Mouse (Mus musculus) left cerebral cortex, postnatal 10 days (tissue): ENCODE data around the gene Dlec1. TPM values are rescaled to one million over a fixed set of nuclear protein-coding genes. Genes with fewer than 3 reads are reported as not detected.

ENCODE experiments used
- DNase-seq, 2 experiments: peaks; one replicate each; pipeline ENCODE4 v3.0.0; 2021 to 2022; ENCODE audit warnings: low spot score in 2 of 2, mixed read lengths in 1 of 2; ENCODE audit errors: extremely low spot score in 1 of 2
- intact Hi-C: fragments of 180-260 bp; cut with DNase I; formaldehyde crosslinking; loops from one replicate; pipeline ENCODE4 v1.15.1; 2025
- total RNA-seq, 2 experiments: library from RNA; stranded (reverse); gene quantifications; 2 replicates each; pipeline ENCODE4 v1.2.3; 2021

Gene Dlec1
- total RNA-seq, 2 experiments from 2014 or later: 1.1 to 1.2 TPM

DNA sequence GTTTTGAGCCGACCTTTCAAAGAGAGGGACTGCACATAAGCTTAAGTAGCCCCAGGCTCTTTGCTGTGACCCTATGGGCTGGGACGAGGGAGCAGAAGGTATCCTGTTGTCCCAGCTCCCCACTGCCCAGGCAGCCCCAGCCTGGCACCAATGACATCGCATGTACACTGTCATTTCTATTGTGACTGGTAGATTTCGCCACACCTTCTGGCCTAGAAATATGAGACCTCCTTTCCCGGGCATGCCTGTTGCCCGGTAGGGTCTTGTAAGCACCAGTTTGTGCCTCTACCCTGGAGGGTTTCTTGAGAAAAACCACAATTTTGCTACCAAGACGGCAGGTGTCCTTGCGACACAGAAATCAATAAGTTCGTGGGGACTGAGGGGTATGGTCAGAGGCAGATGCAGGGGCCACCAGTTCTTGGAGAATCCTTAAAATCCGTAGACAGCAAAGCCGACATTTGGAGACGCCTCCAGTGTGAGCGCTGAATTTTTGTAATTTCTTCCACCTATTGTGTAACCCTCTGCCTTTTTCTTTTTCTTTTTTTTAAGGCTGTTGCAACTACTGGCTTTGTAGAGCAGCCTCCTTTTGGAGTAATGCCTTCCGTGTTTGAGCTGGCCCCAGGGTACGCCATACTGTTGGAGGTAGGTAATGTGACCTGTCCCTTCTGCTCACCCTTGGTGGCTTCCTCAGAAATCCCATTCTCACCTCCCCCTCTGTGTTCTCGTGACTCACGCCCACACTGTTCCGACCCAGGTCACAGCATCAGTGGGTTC lies 20.5 kb downstream of the Dlec1 start:
- no peak for DNase-seq
- intact Hi-C loops: no loop called here

DNA sequence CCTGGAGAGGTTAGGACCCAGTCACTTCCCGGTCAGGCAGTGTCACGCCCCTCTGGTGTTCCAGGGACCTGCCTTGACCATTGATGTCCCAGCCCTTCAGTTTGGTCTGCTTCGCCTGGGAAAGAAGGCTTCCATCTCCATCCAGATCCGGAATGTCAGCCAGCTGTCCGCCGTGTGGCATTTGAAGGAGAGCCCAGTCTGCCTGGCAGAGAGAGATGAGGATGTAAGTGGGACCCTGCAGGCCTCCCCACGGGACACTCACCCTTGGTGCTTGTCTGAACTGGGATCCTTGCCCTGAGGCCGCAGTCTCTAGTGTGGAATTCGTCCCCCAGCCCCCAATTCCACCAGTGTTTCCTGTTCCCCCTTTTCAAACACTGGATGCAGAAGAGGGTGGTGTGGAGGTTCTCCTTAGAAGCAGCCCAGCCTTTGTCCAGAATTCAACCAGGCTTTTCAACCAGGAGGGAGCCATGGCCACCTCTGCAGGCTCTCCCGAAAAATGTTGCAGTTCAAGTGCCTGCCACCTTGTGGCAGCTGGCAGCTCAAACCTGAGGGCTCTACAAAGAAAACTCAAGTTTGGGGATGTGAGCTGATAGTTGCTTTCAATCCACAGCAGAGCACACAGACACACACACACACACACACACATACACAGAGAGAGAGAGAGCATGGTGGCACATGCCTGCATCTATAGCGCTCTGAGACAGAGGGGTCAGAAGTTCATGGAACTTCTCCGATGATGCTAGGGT lies 26.3 kb downstream of the Dlec1 start:
- no peak for DNase-seq
- intact Hi-C loops: no loop called here

DNA sequence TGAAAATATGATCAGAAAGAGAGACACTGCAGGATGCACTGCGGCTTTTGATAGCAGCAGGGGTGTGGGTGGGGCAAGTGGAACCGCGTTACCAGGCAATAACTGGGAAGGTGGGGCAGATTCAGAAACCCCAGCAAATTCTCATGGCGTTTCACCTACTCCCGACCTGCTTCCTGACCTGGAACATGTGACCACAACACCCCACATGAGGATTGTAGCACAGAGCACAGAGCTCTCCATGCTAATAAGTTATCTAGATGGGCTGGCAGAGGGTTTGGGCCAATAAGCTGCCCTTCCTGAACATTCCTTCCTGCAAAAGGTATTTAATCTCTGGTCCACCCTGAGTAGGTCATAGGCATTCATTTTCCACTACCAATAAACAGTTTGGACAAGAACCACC lies 28.4 kb downstream of the Dlec1 start:
- intact Hi-C loops: no loop called here
- no peak for DNase-seq

DNA sequence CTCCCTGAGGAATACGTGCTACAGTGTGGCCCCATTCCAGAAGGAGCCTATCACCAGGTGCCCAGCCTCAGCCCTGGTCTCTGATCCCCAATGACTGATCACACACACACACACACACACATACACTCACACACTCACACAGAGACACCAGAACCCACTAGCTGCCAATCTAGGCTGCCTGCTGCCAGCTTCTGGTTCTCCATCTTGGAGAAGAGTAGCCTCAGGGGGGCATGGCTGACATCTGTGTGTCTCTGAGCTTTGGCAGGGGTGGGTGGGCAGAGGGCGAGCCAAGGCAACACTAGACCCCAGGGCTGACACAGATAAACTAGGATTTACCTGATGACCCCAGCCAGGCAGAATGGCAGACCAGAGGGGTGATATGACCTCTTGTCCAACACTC lies 36.6 kb downstream of the Dlec1 start:
- intact Hi-C loops: no loop called here
- DNase-seq: no peak

DNA sequence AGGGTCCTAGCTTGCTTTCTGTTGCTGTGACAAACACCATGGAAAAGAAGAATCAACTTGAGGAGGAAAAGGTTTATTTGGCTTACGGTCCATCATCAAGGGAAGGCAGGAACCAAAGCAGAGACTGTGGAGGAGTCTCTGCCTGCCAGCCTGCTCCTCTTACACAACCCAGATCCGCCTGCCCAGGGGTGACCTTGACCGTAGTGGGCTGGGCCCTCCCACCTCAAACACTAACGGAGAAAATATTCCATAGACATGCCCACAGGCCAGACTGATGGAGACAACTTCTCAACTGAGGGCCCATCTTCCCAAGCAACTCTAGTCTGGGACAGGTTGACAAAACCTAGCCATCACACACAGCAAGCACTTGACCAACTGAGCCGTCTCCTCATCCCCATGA lies 39.8 kb downstream of the Dlec1 start:
- DNase-seq: no peak
- intact Hi-C loops: no loop called here

DNA sequence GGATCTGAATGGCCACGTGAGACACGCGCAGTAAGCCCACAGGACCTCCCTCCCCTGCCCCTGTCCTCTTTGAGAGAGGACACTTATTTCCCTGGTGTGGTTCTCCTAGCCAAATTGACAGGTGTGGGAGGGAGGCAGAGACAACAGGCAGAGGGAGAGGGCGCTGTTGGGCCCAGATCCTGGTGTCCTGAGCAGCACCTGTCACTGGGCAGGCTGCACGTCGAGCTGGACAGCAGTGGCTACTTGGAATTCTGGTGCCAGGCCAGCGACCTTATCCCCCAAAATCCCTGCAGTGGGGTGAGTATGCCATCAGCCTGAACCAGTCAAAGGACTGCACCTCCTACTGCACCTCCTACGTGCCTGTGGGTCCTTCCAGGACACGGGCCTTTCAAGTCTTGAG lies 41.1 kb downstream of the Dlec1 start:
- intact Hi-C loops: no loop called here
- DNase-seq: no peak

DNA sequence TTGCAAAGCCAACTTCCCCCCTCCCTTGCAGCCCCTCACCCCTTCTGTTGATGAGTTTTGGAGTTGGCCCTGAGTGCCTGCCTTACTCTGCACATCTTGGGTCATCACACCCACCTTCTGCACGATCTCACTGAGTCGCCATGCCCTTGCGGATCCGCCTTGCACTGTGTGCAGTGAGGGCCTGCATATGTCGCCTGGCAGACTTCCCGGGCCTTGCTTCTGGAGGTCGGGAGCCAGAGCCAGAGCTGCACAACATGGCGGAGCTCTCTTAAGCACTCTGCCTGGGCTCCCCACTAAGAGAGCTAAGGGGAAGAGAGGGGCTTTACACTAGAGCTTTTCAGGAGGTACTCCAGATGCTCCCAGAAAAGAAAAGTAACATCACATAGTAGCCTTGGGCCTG lies 42.4 kb downstream of the Dlec1 start:
- no peak for DNase-seq
- intact Hi-C loops: no loop called here

DNA sequence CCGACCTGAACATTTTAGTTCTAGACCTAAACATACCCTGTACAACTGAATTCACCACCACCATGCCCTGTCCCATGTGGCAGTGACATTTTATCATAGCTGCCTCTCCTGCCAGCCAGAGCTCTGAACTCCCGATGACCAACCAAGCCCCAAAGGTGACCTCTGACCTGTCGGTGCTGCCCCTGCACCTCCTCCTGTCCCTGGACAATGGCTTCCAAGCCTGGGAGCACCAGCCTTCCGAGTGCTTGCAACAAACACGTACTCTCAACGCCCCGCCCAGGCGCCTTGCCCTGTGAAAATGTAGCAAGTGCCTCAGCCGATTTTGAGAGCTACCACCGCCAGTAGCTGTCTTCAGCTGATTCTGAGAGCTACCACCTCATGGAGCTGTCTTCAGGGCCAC lies 42.9 kb downstream of the Dlec1 start:
- DNase-seq: no peak
- intact Hi-C loops: no loop called here

DNA sequence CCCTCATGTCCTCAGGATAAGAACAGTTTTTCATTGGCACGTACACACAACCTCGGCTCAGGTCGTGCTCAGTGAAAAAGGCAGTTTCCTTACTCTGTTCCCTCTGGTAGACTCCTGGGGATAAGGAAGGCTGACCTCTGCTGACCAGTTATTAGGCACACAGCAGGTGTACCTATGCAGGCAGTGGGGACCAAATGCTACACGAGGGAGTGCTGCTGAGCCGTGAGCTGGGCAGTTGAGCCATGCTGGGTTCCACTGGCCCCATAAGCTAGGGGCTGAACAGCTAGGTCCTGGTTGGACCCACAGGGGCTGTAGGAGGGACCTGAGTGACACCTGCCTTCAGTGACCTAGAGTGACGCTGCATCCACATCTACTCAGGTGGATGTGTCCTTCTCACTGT lies 43.4 kb downstream of the Dlec1 start:
- no peak for DNase-seq
- intact Hi-C loops: no loop called here

DNA sequence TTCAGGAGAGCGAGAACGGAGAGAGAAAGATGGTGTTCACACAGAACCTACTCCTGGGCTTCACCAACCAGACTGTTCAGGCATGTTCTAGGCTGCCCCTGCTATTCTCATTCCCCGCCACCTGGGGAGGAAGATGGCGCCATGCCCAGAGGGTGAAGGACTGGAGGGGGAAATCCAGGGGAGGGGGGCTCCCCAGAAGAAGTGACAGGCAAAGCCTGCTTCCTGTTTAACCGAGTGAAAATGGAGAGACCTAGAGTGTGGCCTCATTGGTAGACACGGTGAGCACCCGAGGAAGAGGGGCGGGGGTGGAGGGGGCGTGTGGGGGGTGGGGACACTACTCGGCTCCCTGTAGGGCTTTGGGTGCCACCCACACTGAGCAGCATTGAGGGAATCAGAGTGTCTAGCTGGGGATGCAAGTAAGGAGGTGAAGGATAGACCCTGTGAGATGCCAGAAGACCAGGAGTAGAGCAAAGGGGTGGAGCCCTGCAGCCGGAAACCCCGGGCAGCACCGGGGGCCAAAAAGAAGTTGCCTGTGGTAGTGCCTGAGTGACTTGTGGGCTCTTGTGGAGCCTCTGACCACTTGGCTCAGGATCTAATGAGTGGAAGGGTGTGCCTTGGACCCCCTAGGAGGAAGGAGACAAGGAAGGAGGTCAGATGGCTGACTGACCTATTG lies 44.0 kb downstream of the Dlec1 start:
- intact Hi-C loops: no loop called here
- DNase-seq: no peak

DNA sequence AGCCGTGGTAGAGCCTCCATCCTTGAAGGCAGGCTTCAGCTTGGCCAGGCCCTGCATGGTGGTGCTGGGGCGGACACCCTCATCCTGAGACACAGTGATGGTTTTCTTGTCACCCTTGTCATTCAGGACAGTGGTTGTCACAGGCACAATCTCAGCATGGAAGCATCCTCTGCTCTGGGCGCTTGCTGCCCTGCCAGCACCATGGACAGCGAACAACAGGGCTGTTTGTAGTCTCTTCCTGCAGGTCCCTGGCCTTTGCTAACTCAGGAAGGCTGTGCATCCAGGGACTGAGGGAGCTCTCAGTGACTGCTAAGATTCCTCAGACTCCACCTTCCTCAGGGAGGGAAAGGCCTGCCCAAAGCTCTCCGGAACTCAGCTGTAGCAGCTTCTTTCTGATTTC lies 47.3 kb downstream of the Dlec1 start:
- peak in 1 of 2 experiments; percentile 60 for DNase-seq
- intact Hi-C loops: no loop called here

DNA sequence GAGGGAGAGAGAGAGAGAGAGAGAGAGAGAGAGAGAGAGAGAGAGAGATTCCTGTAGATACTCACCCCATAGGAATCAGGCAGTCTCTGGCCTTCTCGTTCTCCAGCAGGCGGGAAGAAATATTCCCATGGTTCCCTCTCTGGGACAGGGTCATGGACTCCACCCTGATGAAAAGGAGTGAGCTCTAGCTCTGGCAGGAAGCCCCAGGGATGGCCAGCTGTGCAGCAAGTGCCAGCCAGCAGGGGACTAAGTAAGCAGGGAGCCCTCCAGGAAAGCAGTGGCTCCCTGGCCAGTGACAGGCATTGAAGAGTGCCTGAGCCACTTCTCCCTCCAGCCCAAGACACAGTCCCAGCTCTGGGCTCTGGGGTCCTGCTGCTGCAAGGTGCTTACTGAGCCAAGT lies 49.5 kb downstream of the Dlec1 start:
- DNase-seq: no peak
- intact Hi-C loops: no loop called here

DNA sequence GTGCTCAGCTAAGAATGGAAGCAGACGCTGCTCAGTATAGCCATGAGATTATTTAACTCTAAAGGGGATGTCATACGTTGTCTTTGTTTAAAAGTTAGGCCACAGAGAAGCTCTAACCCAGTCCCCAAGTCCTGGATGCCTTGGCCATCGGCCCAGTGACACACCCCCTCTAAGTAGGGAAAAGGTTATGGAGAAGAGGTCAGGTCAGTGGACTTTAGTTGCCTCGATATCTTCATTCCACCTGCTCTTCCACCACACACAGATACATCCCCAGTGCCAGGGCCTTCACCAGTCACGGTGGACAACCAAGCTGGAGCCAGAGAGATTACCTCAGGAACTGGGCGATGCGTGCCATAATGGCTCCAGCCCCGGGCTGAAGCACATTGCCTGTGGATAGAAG lies 53.1 kb downstream of the Dlec1 start:
- DNase-seq: no peak
- intact Hi-C loops: no loop called here

DNA sequence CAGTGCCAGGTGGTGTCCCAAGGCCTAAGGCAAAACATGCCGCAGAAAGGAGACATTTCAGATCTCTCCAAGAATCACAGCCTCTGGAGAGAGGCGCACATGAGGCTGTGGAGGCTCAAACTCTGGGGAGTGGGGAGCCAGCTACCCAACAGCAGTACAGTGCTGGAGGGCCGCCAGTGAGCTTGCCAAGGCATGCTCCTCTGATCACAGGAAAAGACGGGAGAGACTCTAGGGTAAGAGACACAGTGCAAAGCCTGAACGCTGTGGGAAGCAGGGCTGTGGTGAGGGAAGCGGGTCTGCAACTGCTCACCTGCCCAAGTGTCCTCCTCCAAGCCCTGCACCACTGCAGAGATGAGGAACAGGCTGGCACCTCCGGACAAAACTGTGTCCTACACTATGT lies 53.5 kb downstream of the Dlec1 start:
- DNase-seq: peak in 1 of 2 experiments; percentile 62
- intact Hi-C loops: no loop called here

DNA sequence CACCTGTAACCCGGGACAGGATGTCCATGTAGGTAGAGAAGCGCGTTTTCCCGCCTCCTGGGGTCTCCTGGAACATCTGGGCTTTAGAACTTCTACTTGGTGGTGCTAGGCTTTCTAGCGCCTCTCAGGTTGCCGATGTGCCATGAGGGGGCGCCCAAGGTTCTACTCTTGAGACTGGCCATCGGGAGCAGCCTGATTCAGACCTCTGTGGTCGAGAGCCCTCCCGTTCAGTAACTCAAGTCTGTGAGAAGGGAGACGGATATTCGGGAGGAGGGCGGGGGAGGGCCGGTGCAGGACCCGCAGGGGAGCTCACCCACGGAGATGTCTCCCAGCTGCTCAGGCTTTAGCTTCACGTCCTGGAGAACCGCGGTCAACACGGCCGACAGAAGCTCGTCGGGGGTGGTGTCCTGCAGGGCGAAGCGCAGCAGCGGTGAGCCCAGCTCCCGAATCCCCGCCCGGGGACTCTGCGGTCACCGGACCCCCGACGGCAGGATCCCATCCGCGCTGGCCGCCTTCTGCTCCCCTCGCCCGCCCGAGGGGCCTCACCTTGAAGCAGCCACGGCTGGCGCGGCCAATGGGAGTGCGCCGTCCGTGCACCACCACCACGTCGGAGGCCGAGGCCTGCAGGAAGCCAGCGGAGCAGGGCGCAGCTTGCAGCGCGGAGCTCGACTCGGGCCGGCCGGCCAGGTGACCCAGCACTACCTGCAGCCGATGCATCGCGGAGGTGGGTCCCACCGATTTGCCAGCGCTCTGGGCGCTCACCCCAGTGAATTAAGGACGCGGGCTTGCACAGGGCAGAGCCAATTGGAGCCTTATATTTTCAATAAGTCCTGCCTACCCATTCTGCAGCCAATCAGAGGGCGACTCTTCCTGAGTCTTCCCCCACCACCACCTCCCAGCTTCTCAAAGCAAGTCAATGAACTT lies 54.3 kb downstream of the Dlec1 start, which contains the start of gene Acaa1b:
Gene Acaa1b (minus strand): TSS at position 816 of the 924 bp plus-strand sequence.
- DNase-seq: peak; percentile 57 to 85
- intact Hi-C loops: no loop called here

DNA sequence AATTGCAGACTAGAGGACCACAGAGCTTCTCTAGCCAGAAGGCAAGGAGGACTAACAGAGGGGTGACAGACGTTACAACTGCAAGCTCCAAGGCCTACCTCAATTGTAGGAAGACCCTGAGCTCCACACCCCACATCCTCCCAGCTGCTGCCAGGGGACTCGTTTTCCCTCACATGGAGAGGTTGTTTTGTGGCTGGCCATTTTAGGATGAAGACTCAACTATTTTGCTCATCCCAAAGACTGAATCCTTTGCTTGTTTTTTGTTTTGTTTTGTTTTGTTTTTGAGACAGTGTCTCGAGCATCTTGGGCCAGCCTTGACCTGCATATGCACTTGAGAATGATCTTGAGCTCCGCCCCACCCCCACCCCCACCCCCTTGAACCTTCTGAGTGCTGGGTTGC lies 56.6 kb downstream of the Dlec1 start, which contains the start of gene Gm47289:
Gene Gm47289 (plus strand): TSS at position 301 of the 400 bp plus-strand sequence.
- no peak for DNase-seq
- intact Hi-C loops: no loop called here

DNA sequence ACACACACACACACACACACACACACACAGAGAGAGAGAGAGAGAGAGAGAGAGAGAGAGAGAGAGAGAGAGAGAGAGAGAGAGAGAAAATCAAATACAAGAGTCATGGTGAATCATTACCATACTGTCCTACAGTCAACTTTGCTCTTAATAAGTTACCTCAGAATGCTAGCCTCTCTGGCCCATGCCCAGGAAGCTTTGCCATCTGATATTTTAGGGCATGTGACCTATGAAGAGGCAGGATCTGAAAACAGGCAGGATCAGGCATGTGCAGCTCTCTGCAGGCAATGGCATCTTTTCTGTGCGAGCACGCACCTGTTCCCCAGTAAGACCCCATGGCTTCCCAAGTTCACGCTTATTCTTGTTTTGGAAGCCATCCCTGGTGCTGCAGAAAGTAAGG lies 58.4 kb downstream of the Dlec1 start:
- no peak for DNase-seq
- intact Hi-C loops: no loop called here

DNA sequence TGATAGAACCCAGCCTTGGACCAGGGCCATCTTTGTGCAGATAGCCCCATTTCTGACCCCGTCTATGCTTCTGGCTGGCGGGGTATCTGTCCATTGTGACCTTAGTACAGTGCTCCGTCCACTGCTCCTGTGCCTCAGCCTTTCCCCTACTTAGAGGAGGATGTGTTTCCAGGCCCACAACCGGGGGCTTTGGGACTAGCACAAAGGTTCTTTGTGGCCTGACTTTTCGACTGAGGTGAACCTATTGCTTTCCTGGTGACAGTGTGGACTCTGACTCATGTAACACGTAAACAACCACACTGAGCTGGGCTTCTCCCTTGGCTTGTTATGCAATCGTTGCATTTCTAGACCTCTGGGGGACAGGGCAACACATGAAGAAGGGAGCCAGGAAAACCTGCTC lies 62.5 kb downstream of the Dlec1 start:
- DNase-seq: no peak
- intact Hi-C loops: no loop called here

DNA sequence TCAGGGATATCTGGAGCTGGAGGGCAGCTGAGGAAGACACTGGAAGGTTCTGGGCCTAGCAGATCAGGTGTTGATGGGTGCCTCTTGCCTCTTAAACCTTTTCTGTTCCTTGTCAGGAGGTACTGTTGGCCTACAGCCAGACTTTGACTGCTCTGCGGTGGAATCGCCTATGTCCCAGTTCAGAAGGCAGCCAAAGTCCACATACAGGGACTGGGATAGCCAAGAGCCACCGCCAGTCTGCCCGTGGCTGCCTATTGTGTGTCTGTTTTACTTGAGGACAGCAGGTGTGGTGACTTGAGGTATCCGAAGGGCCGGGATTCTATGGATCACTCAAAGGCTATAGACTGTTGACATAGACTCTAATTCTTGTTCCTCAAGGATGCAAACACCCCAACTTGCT lies 63.3 kb downstream of the Dlec1 start:
- DNase-seq: no peak
- intact Hi-C loops: no loop called here
